Mouse (Mus musculus) thymus, postnatal 4 days (tissue): ENCODE results near the gene Aph1a.
A peak's percentile ranks its signal among the peaks of the same experiment; 100 is the strongest.
"Not testable (repeated sequence)": the region's sequence is repeated elsewhere in the genome, so short reads cannot be mapped to it uniquely, and the experiment has no call there.

Experiments
- DNase-seq: peaks from one replicate; pipeline ENCODE4 v3.0.0; 2021

Gene Aph1a

GRCm38 (mm10) chr3:95923429-95923828, 29.7 kb downstream of the Aph1a start:
- not testable (repeated sequence) for DNase-seq

- peak; percentile 62 for DNase-seq
These were observed 30.4 kb downstream of the Aph1a start for GRCm38 (mm10) chr3:95924185-95924584.

- peak; percentile 40 for DNase-seq
These were observed 31.3 kb downstream of the Aph1a start for GRCm38 (mm10) chr3:95925087-95925486.

- peak; percentile 36 for DNase-seq
These were observed 34.5 kb downstream of the Aph1a start for GRCm38 (mm10) chr3:95928261-95928657.

- DNase-seq: peak; percentile 96
These were observed 35.1 kb downstream of the Aph1a start, which contains the start of gene Anp32e for GRCm38 (mm10) chr3:95928658-95929503. Gene Anp32e (plus strand): TSS chr3:95929246.

GRCm38 (mm10) chr3:95929581-95930470, 36.1 kb downstream of the Aph1a start:
- peak; percentile 74 for DNase-seq

GRCm38 (mm10) chr3:95930471-95930789, 36.7 kb downstream of the Aph1a start:
- peak; percentile 36 for DNase-seq

- DNase-seq: no peak
These were observed 37.7 kb downstream of the Aph1a start for GRCm38 (mm10) chr3:95931471-95931870.

GRCm38 (mm10) chr3:95932157-95932556, 38.4 kb downstream of the Aph1a start:
- DNase-seq: peak; percentile 44

GRCm38 (mm10) chr3:95932566-95932965, 38.8 kb downstream of the Aph1a start:
- DNase-seq: no peak

GRCm38 (mm10) chr3:95933111-95933750, 39.5 kb downstream of the Aph1a start:
- no peak for DNase-seq

- DNase-seq: no peak
These were observed 40.7 kb downstream of the Aph1a start for GRCm38 (mm10) chr3:95934448-95934847.

GRCm38 (mm10) chr3:95938217-95938616, 44.4 kb downstream of the Aph1a start:
- no peak for DNase-seq

GRCm38 (mm10) chr3:95938835-95939234, 45.1 kb downstream of the Aph1a start:
- peak; percentile 65 for DNase-seq

GRCm38 (mm10) chr3:95942749-95943148, 49.0 kb downstream of the Aph1a start:
- DNase-seq: no peak

GRCm38 (mm10) chr3:95943226-95943625, 49.5 kb downstream of the Aph1a start:
- no peak for DNase-seq

- no peak for DNase-seq
These were observed 51.0 kb downstream of the Aph1a start for GRCm38 (mm10) chr3:95944742-95945141.

- no peak for DNase-seq
These were observed 52.0 kb downstream of the Aph1a start for GRCm38 (mm10) chr3:95945731-95946240.
